Mouse (Mus musculus): ENCODE results near the gene Enox1.

DNA sequence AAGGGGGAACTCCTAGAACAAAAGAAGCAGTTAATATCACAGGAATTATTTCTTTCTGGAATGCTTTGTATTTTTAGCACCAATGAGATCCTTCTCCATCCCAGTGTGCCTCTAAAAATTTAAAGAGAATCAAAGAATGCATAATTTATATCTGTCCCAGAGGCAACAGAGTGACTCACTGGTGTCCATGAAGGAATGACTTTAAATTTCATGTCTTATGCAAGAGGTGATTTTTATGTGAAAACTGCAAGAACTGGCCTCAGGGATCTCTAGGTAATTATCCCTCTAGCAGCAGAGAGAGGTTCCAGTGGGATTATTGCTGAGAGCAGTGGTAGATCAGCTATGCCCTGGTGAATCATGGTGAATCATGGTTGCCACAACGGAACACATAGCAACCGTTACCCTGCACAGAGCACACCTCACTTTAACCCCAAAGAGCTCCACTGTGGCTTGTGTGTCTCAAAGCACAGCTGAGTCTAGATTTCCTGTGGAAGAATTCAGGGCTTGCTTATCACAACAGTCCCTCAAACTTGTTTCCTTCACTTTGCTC lies 195.3 kb downstream of the Enox1 start:
- TF ChIP-seq CTCF (conservative IDR thresholded peaks at IDR 0.05; ENCODE audit: low read length) (no peak), POU5F1 (IDR thresholded peaks at IDR 0.05; ENCODE audit: borderline replicate concordance, low read length) (no peak)
